Mouse (Mus musculus) liver, embryonic 16.5 days (tissue): ENCODE data around the gene Snx29. TPM values are rescaled to one million over a fixed set of nuclear protein-coding genes. Genes with fewer than 3 reads are reported as not detected.

Experiments used
- ATAC-seq: fragments of 200-750 bp; cut with Nextera tagmentation; 2 replicates; pipeline ENCODE4 v1.8.0; 2017; ENCODE audit warnings: low read depth, mild to moderate bottlenecking, moderate number of reproducible peaks, moderate library complexity
- H3K27ac ChIP-seq: fragments of 300-500 bp; sonication (generic); 2 replicates; pipeline ENCODE4 v1.5.1; 2014; ENCODE audit warnings: mild to moderate bottlenecking, low read length
- H3K27me3 ChIP-seq: fragments of 300-500 bp; sonication (generic); 2 replicates; pipeline ENCODE4 v1.6.1; 2014; ENCODE audit warnings: low read depth, low read length, mixed read lengths; ENCODE audit not compliant: control insufficient read depth, insufficient read depth
- H3K36me3 ChIP-seq: fragments of 300-500 bp; sonication (generic); 2 replicates; pipeline ENCODE4 v1.6.1; 2014; ENCODE audit warnings: mild to moderate bottlenecking; ENCODE audit not compliant: control insufficient read depth, insufficient read depth
- H3K4me1 ChIP-seq: fragments of 300-500 bp; sonication (generic); 2 replicates; pipeline ENCODE4 v1.6.1; 2014; ENCODE audit warnings: low read depth, low read length, mixed read lengths; ENCODE audit not compliant: control insufficient read depth
- H3K4me2 ChIP-seq: fragments of 300-500 bp; sonication (generic); 2 replicates; pipeline ENCODE4 v1.6.1; 2014; ENCODE audit warnings: low read depth, low read length, mixed read lengths
- H3K4me3 ChIP-seq: fragments of 300-500 bp; sonication (generic); 2 replicates; pipeline ENCODE4 v1.5.1; 2014; ENCODE audit warnings: low read depth, mild to moderate bottlenecking, low read length
- H3K9ac ChIP-seq: fragments of 300-500 bp; sonication (generic); 2 replicates; pipeline ENCODE4 v1.6.1; 2014; ENCODE audit warnings: low read depth, low read length
- H3K9me3 ChIP-seq: fragments of 300-500 bp; sonication (generic); replicated peaks from 2 replicates; pipeline ENCODE4 v1.6.1; 2016; ENCODE audit warnings: low read length; ENCODE audit not compliant: control insufficient read depth
- WGBS: fragments of 180-500 bp; shearing (Covaris S2); extraction: QIAGEN DNeasy Blood & Tissue Kit; methylation state at CpG from one replicate; pipeline ENCODE4 v1.1.7; 2014; ENCODE audit not compliant: insufficient replicate concordance; 5-methylcytosine and 5-hydroxymethylcytosine counted together
- polyA plus RNA-seq: library from polyadenylated mRNA; unstranded; fragments of >200 nt; fragmentation: Nextera tagmentation; extraction: Ambion mirVana; gene quantifications from 2 replicates; pipeline ENCODE4 v1.2.1, GENCODE M21; 2015

The Snx29 gene
- polyA plus RNA-seq, 1 experiment from 2014 or later = 4.6 TPM

- no peak overlapping the region for H3K27ac ChIP-seq
- 51% methylated on average over 4 of the region's 4 CpGs for WGBS
- no peaks in the 10 kb centered on the region for H3K27me3 ChIP-seq
- H3K4me2 ChIP-seq = no peak overlapping the region
- H3K4me1 ChIP-seq = no peaks in the 10 kb centered on the region
- no peak for ATAC-seq
- H3K9me3 ChIP-seq = no peaks in the 10 kb centered on the region
- H3K36me3 ChIP-seq = no peaks in the 10 kb centered on the region
- no peak overlapping the region for H3K9ac ChIP-seq
- H3K4me3 ChIP-seq = no peak overlapping the region
Measured at GRCm38 (mm10) chr16:11709382-11709781, 386.7 kb downstream of the Snx29 start.

- ATAC-seq = no peak
- H3K27me3 ChIP-seq = no peaks in the 10 kb centered on the region
- no peaks in the 10 kb centered on the region for H3K9me3 ChIP-seq
- H3K36me3 ChIP-seq = no peaks in the 10 kb centered on the region
- no peak overlapping the region for H3K9ac ChIP-seq
- H3K27ac ChIP-seq = no peak overlapping the region
- no peak overlapping the region for H3K4me3 ChIP-seq
- H3K4me1 ChIP-seq = no peaks in the 10 kb centered on the region
- 51% methylated on average over 5 of the region's 5 CpGs for WGBS
- H3K4me2 ChIP-seq = no peak overlapping the region
Measured at GRCm38 (mm10) chr16:11709999-11710667, 387.4 kb downstream of the Snx29 start.

GRCm38 (mm10) chr16:11713265-11713865 lies 390.7 kb downstream of the Snx29 start:
- Histone ChIP-seq H3K9me3 (no peaks in the 10 kb centered on the region), H3K9ac (no peak overlapping the region)
- 57% methylated on average over 2 of the region's 2 CpGs for WGBS

GRCm38 (mm10) chr16:11716932-11717331 lies 394.2 kb downstream of the Snx29 start:
- no peak for ATAC-seq
- no peaks in the 10 kb centered on the region for H3K4me1 ChIP-seq
- H3K4me2 ChIP-seq = no peak overlapping the region
- WGBS = 71% methylated on average over 1 of the region's 1 CpGs
- no peaks in the 10 kb centered on the region for H3K9me3 ChIP-seq
- H3K27me3 ChIP-seq = no peaks in the 10 kb centered on the region
- no peak overlapping the region for H3K9ac ChIP-seq
- H3K36me3 ChIP-seq = no peaks in the 10 kb centered on the region
- H3K27ac ChIP-seq = no peak overlapping the region
- no peak overlapping the region for H3K4me3 ChIP-seq

More at GRCm38 (mm10) chr16:11713265-11713865, 390.7 kb downstream of the Snx29 start:
- no peak for ATAC-seq
- no peaks in the 10 kb centered on the region for H3K36me3 ChIP-seq
- H3K27me3 ChIP-seq = no peaks in the 10 kb centered on the region
- no peaks in the 10 kb centered on the region for H3K4me1 ChIP-seq
- H3K4me2 ChIP-seq = no peak overlapping the region
- H3K27ac ChIP-seq = no peak overlapping the region
- no peak overlapping the region for H3K4me3 ChIP-seq

- no peak overlapping the region for H3K4me3 ChIP-seq
- no peak overlapping the region for H3K4me2 ChIP-seq
- H3K9ac ChIP-seq = no peak overlapping the region
- H3K4me1 ChIP-seq = no peaks in the 10 kb centered on the region
- 63% methylated on average over 2 of the region's 2 CpGs for WGBS
- ATAC-seq = no peak
- H3K27ac ChIP-seq = no peak overlapping the region
- no peaks in the 10 kb centered on the region for H3K9me3 ChIP-seq
- no peaks in the 10 kb centered on the region for H3K27me3 ChIP-seq
- no peaks in the 10 kb centered on the region for H3K36me3 ChIP-seq
Measured at GRCm38 (mm10) chr16:11725901-11726300, 403.2 kb downstream of the Snx29 start.

GRCm38 (mm10) chr16:11727331-11727730 lies 404.6 kb downstream of the Snx29 start:
- Histone ChIP-seq H3K4me3 (no peak overlapping the region), H3K27me3 (no peaks in the 10 kb centered on the region), H3K4me1 (no peaks in the 10 kb centered on the region), H3K36me3 (no peaks in the 10 kb centered on the region), H3K4me2 (no peak overlapping the region), H3K9me3 (no peaks in the 10 kb centered on the region), H3K9ac (no peak overlapping the region), H3K27ac (no peak overlapping the region)
- no peak for ATAC-seq
- 80% methylated on average over 9 of the region's 9 CpGs for WGBS

- no peak overlapping the region for H3K4me2 ChIP-seq
Measured at GRCm38 (mm10) chr16:11728131-11728530, 405.4 kb downstream of the Snx29 start.

GRCm38 (mm10) chr16:11728627-11729026 lies 405.9 kb downstream of the Snx29 start:
- Histone ChIP-seq H3K9me3 (no peaks in the 10 kb centered on the region), H3K27ac (no peak overlapping the region), H3K36me3 (no peaks in the 10 kb centered on the region), H3K27me3 (no peaks in the 10 kb centered on the region), H3K4me3 (no peak overlapping the region), H3K4me2 (no peak overlapping the region), H3K4me1 (no peaks in the 10 kb centered on the region), H3K9ac (no peak overlapping the region)
- 54% methylated on average over 3 of the region's 3 CpGs for WGBS
- ATAC-seq = no peak

More at GRCm38 (mm10) chr16:11728131-11728530, 405.4 kb downstream of the Snx29 start:
- ATAC-seq = no peak
- Histone ChIP-seq H3K9me3 (no peaks in the 10 kb centered on the region), H3K4me3 (no peak overlapping the region), H3K36me3 (no peaks in the 10 kb centered on the region), H3K27me3 (no peaks in the 10 kb centered on the region), H3K4me1 (no peaks in the 10 kb centered on the region), H3K9ac (no peak overlapping the region), H3K27ac (no peak overlapping the region)
- WGBS = 56% methylated on average over 3 of the region's 3 CpGs

- WGBS = 18% methylated on average over 6 of the region's 6 CpGs
- no peak overlapping the region for H3K4me3 ChIP-seq
- H3K4me1 ChIP-seq = no peaks in the 10 kb centered on the region
- no peaks in the 10 kb centered on the region for H3K9me3 ChIP-seq
- no peak overlapping the region for H3K4me2 ChIP-seq
- no peak overlapping the region for H3K27ac ChIP-seq
- no peak overlapping the region for H3K9ac ChIP-seq
- ATAC-seq = no peak
- no peaks in the 10 kb centered on the region for H3K27me3 ChIP-seq
- H3K36me3 ChIP-seq = no peaks in the 10 kb centered on the region
Measured at GRCm38 (mm10) chr16:11729111-11729510, 406.4 kb downstream of the Snx29 start.
